Mouse (Mus musculus) olfactory bulb, adult 2 months (tissue): ENCODE measurements at regions not wholly inside any gene's neighbourhood (a gene's known extent, or its start where the extent isn't known, plus 50 kb on each side); places are given as distances from the start of the nearest gene placed in this dataset.

Source experiments
- CTCF ChIP-seq: fragments of 200-500 bp; IDR thresholded peaks from 2 replicates; pipeline ENCODE4 v1.5.1; 2012; ENCODE audit warnings: low read depth, mild to moderate bottlenecking, low read length, moderate library complexity; ENCODE audit not compliant: insufficient read depth
- POLR2A ChIP-seq: fragments of 200-500 bp; IDR thresholded peaks from 2 replicates; pipeline ENCODE4 v1.6.1; 2012; ENCODE audit warnings: mild to moderate bottlenecking, low read depth, low read length, moderate library complexity; ENCODE audit not compliant: insufficient read depth

- no peak for TF ChIP-seq POLR2A
- no peak for TF ChIP-seq CTCF
These were observed 186.5 kb downstream of the Cdh9 start for GRCm38 (mm10) chr15:16914966-16915569.
